Mouse (Mus musculus): ENCODE data around the gene Ifna1.
"Not testable (repeated sequence)": the region's sequence is repeated elsewhere in the genome, so short reads cannot be mapped to it uniquely, and the experiment has no call there.

The Ifna1 gene

GRCm38 (mm10) chr4:88849698-88850097 lies at the start of gene Ifna1:
Gene Ifna1, plus strand, starts transcription at chr4:88850087.
- DNase-seq (ENCODE audit: low read depth, low spot score), result no peak

- DNase-seq (ENCODE audit: low read depth, low spot score), result not testable (repeated sequence)
Measured at GRCm38 (mm10) chr4:88802954-88803353, 46.9 kb upstream of the Ifna1 start, which contains the start of gene Gm13287. Gene Gm13287, plus strand, starts transcription at chr4:88803254.

DNA sequence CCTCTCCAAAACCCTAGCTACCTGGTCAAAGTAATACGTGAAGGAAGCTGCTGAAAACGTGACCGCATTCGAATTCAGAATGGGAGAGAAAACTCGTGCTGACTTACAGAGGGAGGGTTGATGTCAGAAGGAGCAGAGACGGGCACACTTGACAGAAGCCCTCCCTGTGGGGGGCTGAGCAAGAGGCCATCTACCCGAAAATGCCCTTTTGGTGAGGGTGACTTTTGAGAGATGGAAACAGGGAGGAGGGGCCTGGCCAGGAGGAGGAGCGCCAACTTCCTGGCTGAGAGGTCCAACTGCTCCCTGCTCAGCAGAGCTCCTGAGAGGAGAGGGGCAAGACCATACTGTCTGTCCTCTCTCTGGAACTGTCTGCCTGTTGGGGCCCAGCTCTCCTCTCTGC lies 44.7 kb upstream of the Ifna1 start, which contains the start of gene Gm13288:
Gene Gm13288 (plus strand): TSS at position 301 of the 400 bp plus-strand sequence.
- DNase-seq (ENCODE audit: low read depth, low spot score), result not testable (repeated sequence)

GRCm38 (mm10) chr4:88805761-88806160 lies 44.1 kb upstream of the Ifna1 start:
- not testable (repeated sequence) for DNase-seq (ENCODE audit: low read depth, low spot score)

DNA sequence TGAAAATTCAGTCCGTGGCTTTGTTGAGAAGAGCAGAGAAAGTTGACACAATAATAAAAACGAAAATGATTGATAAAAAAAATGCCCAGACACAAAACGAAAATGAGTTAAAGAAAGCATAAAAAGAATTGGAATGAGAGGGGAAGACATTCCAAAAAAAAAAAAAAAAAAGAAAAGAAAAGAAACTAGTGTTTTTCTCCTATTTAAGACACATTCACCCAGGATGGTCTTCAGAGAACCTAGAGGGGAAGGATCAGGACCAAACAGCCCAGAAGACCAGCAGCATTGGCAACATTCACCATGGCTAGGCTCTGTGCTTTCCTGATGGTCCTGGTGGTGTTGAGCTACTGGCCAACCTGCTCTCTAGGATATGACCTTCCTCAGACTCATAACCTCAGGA lies 34.0 kb upstream of the Ifna1 start, which contains the start of gene Ifna7:
Gene Ifna7 (plus strand): TSS at position 301 of the 400 bp plus-strand sequence.
- no peak for DNase-seq (ENCODE audit: low read depth, low spot score)

- no peak for DNase-seq (ENCODE audit: low read depth, low spot score)
Measured at GRCm38 (mm10) chr4:88819659-88820058, 30.2 kb upstream of the Ifna1 start, which contains the start of gene Ifna11. Gene Ifna11, plus strand, starts transcription at chr4:88819959.

- peak; percentile 4 for DNase-seq (ENCODE audit: low read depth, low spot score)
Measured at GRCm38 (mm10) chr4:88822995-88823394, 26.9 kb upstream of the Ifna1 start.

DNA sequence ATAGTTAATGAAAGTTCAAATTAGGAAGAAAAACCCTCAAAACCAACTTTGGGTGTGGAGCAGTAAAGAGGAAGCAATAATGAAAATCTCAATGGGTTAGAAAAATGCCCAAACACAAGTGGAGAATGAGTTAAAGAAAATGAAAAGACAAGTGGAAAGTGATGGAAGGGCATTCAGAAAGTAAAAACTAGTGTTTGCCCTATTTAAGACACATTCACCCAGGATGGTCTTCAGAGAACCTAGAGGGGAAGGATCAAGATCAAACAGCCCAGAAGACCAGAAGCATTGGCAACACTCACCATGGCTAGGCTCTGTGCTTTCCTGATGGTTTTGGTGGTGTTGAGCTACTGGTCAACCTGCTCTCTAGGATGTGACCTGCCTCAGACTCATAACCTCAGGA lies 22.8 kb upstream of the Ifna1 start, which contains the start of gene Ifna6:
Gene Ifna6 (plus strand): TSS at position 301 of the 400 bp plus-strand sequence.
- not testable (repeated sequence) for DNase-seq (ENCODE audit: low read depth, low spot score)

GRCm38 (mm10) chr4:88830523-88830922 lies 19.4 kb upstream of the Ifna1 start:
- no peak for DNase-seq (ENCODE audit: low read depth, low spot score)

DNA sequence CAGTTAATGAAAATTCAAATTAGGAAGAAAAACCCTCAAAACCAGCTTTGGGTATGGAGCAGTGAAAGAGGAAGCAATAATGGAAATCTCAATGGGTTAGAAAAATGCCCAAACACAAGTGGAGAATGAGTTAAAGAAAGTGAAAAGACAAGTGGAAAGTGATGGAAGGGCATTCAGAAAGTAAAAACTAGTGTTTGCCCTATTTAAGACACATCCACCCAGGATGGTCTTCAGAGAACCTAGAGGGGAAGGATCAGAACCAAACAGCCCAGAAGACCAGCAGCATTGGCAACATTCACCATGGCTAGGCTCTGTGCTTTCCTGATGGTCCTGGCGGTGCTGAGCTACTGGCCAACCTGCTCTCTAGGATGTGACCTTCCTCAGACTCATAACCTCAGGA lies 14.7 kb upstream of the Ifna1 start, which contains the start of gene Ifna5:
Gene Ifna5 (plus strand): TSS at position 301 of the 400 bp plus-strand sequence.
- DNase-seq (ENCODE audit: low read depth, low spot score), result not testable (repeated sequence)

DNA sequence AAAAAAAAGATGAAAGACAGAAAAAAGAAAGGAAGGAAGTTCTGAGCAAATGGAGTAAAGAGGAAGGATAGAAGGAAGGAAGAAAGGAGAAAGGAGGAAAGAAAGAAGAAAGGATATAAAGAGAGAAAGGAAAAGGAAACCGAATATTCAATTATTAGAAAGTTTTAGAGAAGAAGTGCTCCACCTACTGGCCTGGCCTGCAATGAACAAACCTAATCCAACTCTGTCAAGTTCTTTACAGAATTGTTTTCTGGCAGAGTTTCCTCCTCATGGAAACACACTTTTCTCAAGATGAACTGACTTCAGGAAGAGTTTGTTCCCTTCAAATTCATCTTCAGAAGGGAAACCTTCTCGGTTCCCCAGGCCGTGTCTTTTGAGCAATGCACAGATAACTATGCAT lies 11.1 kb upstream of the Ifna1 start:
- DNase-seq (ENCODE audit: low read depth, low spot score), result no peak

DNA sequence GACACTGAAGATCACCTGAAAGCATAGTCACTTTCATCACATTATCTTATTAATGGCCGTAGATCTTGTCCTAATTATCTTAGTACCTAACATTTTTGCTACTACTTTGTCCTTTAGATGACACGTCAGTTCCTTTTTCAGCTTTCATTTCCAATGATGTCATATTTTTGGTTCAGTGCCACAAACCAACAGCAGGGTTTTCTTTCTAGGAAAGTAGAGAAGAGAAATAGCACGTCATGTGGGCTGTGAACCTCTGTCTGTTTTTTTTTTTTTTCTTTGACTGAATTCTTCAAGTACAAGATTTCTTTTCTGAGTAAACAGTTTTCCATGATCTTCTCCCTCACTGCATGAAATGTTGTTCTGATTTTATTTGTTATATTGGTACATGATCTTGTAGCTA lies 9.8 kb upstream of the Ifna1 start:
- no peak for DNase-seq (ENCODE audit: low read depth, low spot score)

DNA sequence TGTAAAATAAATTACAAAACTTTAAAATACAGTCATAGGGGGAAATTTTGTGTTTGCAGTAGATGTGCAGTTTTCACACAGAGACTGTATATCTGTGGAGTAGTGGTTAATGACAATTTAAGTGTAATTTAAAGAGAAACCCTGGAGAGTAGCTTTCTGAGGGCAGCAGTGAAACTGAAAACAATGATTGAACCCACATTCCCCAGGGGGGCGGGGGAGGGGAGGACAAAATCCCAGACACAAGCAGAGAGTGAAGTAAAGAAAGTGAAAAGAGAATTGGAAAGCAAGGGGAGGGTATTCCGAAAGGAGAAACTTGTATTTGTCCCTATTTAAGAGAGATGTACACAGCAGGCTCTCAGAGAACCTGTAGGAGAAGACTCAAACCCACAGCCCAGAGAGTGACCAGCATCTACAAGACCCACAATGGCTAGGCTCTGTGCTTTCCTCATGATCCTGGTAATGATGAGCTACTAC lies 8.4 kb upstream of the Ifna1 start, which contains the start of gene Ifna4:
Gene Ifna4 (plus strand): TSS at position 424 of the 474 bp plus-strand sequence.
- no peak for DNase-seq (ENCODE audit: low read depth, low spot score)

DNA sequence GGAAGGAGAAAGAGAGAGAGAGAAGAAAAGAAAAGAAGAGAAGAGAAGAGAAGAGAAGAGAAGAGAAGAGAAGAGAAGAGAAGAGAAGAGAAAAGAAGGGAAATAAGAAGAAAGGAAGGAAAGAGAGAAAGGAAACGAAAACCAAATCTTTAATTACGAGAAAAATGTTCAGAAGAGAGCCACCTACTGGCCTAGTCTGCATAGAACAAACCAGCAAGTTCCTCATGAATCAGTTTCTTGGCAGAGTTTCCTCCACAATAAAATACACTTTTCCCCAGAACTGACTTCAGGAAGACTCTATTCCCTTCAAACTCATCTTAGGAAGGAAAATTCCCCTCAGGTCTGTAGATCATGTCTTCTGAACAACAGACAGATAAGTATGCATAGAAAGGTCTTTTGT lies 4.6 kb upstream of the Ifna1 start:
- no peak for DNase-seq (ENCODE audit: low read depth, low spot score)

- no peak for DNase-seq (ENCODE audit: low read depth, low spot score)
Measured at GRCm38 (mm10) chr4:88851026-88851763, 1.3 kb downstream of the Ifna1 start.

GRCm38 (mm10) chr4:88859214-88859613 lies 9.3 kb downstream of the Ifna1 start:
- no peak for DNase-seq (ENCODE audit: low read depth, low spot score)

DNA sequence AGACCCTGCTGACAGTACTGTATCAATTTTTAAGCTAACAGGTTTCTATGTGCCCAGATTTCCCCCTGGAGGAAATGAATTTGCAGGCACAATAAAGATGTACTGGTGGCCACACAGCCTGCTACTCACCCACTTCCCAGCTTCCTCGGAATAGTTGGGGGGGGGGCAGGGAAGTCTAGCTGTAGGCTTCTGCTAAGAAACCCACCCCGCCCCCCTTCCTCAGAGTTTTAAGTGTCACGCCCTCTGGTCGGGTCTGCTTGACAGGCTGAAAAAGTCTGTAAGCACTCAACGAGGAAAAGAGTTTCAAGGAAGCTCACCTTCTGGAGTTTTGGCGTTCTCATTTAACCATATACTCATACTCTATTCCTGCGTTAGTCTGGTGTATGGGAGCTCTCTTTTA lies 13.4 kb downstream of the Ifna1 start:
- no peak for DNase-seq (ENCODE audit: low read depth, low spot score)

DNA sequence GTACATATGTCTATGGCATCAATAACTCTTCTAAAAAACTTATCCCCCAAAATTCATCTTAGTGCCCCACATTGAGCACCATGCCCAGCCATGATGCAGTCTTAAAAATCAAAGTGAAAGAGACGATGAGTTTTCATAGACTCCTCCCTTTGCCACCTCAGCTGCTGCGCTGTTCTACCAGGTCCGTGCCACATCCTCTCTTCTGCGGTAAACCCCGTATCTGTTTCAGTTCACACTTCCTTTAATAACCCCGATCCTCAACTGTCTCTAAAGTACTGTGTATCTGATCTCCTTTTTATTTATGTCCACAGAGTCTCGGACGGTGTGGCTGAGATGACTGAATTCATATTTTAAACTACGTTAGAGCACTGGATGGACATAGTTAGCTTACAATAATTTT lies 14.7 kb downstream of the Ifna1 start:
- no peak for DNase-seq (ENCODE audit: low read depth, low spot score)

GRCm38 (mm10) chr4:88865011-88865569 lies 15.2 kb downstream of the Ifna1 start:
- DNase-seq (ENCODE audit: low read depth, low spot score), result no peak

GRCm38 (mm10) chr4:88867366-88867925 lies 17.6 kb downstream of the Ifna1 start:
- peak; percentile 54 for DNase-seq (ENCODE audit: low read depth, low spot score)

DNA sequence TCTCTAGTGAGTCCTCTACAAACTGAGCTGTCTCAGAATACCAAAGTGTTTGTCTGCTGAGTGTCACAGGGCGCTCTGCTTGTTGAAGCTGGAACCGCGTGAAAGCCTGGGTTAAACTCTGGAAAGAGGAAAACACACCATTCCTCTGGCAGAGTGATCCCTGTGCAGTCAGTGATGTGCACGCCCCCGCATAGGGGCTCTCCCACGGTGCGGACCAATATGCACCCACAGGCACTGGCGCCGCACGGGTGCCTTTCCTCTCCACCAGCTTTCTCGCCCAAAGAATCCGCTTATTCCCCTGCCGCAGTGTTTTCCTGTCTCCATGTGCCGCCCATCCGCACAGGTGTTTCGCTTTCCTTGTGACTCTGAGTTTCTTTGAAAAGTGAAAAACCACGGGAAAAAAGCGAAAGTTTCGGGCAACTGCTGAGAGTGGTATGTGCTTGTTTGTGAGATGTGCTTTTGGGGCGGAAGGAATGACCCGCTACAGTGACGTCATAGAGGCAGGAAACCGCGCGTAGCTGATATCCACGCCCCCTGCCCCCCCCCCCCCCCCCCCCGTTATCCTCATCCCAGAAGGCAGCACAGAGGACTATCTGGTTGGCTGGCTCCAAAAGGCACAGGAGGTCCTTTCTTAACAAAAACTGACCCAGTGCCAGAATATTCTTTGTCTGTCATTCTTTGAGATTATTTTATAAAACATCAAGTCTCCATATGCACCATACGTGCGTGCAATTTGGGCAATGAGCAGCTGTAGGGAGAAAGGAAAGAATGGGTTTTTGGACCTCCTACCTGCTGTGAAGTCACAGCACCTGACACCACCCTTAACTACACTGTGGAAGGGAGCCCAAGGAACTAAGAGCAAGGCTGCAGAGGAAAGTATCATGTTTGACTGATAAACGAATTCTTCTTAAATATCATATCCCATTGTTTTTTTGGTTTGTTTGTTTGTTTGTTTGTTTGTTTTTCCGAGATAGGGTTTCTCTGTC lies 18.3 kb downstream of the Ifna1 start:
- no peak for DNase-seq (ENCODE audit: low read depth, low spot score)
